Mouse (Mus musculus) embryonic fibroblast, embryonic 13.5 days (primary cell): ENCODE data around the gene Mcm10.

ENCODE experiments used
- CTCF ChIP-seq: IDR thresholded peaks from 2 replicates; pipeline ENCODE4 v1.5.1; 2011; ENCODE audit warnings: mild to moderate bottlenecking, control low read depth, low read length, moderate library complexity, borderline replicate concordance; ENCODE audit not compliant: insufficient read depth
- POLR2A ChIP-seq: IDR thresholded peaks from 2 replicates; pipeline ENCODE4 v1.6.1; 2011; ENCODE audit warnings: low read depth, mild to moderate bottlenecking, control low read depth, low read length, moderate library complexity

DNA sequence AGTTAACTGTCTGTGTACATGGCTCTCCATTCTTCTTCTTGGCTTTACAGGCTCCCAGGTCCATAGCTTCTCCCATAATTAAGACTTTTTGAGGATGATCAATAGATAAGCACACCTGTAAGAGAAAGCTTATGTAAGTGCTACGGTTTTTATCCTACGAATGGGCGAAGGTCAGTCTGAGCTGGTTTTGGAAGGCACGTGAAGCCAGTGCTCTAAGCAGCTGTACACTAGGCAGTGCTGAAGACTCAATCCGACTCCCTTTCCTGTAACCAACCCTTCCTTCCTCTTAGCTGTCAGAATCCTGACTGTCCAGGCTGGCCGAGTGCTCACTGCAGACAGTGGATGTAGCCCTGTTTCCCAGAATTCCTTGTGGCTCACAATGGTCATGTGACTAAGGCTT, 11.3 kb downstream of the Mcm10 start:
- no peak for TF ChIP-seq CTCF
- no peak for TF ChIP-seq POLR2A
